Mouse (Mus musculus) testis, adult 2 months (tissue): Measurements from ENCODE around the gene Cdkal1.

Experiments used
- CTCF ChIP-seq: fragments of 200-500 bp; IDR thresholded peaks from 2 replicates; pipeline ENCODE4 v1.5.1; 2012; ENCODE audit warnings: low read depth, mild to moderate bottlenecking, inconsistent platforms, low read length, moderate library complexity; ENCODE audit not compliant: control insufficient read depth, insufficient read depth, insufficient replicate concordance
- POLR2A ChIP-seq: fragments of 200-500 bp; IDR thresholded peaks from 2 replicates; pipeline ENCODE4 v1.6.1; 2012; ENCODE audit warnings: low read depth, mild to moderate bottlenecking, inconsistent platforms, low read length, moderate library complexity; ENCODE audit not compliant: control insufficient read depth

GRCm38 (mm10) chr13:29752061-29752460, 103.4 kb downstream of the Cdkal1 start:
- no peak for TF ChIP-seq POLR2A
- TF ChIP-seq CTCF: no peak
